Mouse (Mus musculus) testis, adult 2 months (tissue): Measurements from ENCODE around the gene Ccr4.

ENCODE experiments used
- CTCF ChIP-seq: fragments of 200-500 bp; IDR thresholded peaks from 2 replicates; pipeline ENCODE4 v1.5.1; 2012; ENCODE audit warnings: low read depth, mild to moderate bottlenecking, inconsistent platforms, low read length, moderate library complexity; ENCODE audit not compliant: control insufficient read depth, insufficient read depth, insufficient replicate concordance
- POLR2A ChIP-seq: fragments of 200-500 bp; IDR thresholded peaks from 2 replicates; pipeline ENCODE4 v1.6.1; 2012; ENCODE audit warnings: low read depth, mild to moderate bottlenecking, inconsistent platforms, low read length, moderate library complexity; ENCODE audit not compliant: control insufficient read depth

GRCm38 (mm10) chr9:114546765-114547164 is 42.0 kb upstream of the Ccr4 start:
- TF ChIP-seq CTCF (no peak), POLR2A (no peak)
